Mouse (Mus musculus) spleen, adult 2 months (tissue): ENCODE results near the gene Fbrsl1.

Source experiments
- CTCF ChIP-seq: fragments of 200-500 bp; IDR thresholded peaks from 2 replicates; pipeline ENCODE4 v1.5.1; 2011; ENCODE audit warnings: mild to moderate bottlenecking, inconsistent platforms; ENCODE audit not compliant: insufficient read depth, insufficient read length, insufficient replicate concordance; ENCODE audit errors: extremely low read depth
- POLR2A ChIP-seq: fragments of 200-500 bp; IDR thresholded peaks from 2 replicates; pipeline ENCODE4 v1.6.1; 2011; ENCODE audit warnings: low read depth, low read length, inconsistent platforms

GRCm38 (mm10) chr5:110462646-110463045 is 14.3 kb upstream of the Fbrsl1 start:
- TF ChIP-seq CTCF: no peak
- no peak for TF ChIP-seq POLR2A
